Mouse (Mus musculus) MEL (cell line): ENCODE data around the gene Sox5. TPM values are rescaled to one million over a fixed set of nuclear protein-coding genes. Genes with fewer than 3 reads are reported as not detected.
A peak's percentile ranks its signal among the peaks of the same experiment; 100 is the strongest.

ENCODE experiments used
- DNase-seq: peaks from one replicate; pipeline ENCODE4 v3.0.0; 2011; ENCODE audit warnings: low read depth, low spot score
- H3K27ac ChIP-seq: 2 replicates; pipeline ENCODE4 v1.5.1; 2012; ENCODE audit warnings: low read depth, mild to moderate bottlenecking, control low read depth, low read length, moderate library complexity; ENCODE audit not compliant: control insufficient read depth
- H3K27me3 ChIP-seq, 2 experiments: fragments of 150-350 bp in 1 of 2; sonication (generic) in 1 of 2; 2 replicates each; pipeline ENCODE4 v1.6.1; 2012; ENCODE audit warnings: low read length in 2 of 2, mild to moderate bottlenecking in 2 of 2, improper control_type of control experiment in 1 of 2, moderate library complexity in 1 of 2; ENCODE audit not compliant: insufficient read depth in 2 of 2, control insufficient read depth in 1 of 2
- H3K36me3 ChIP-seq, 2 experiments: 2 replicates each; pipeline ENCODE4 v1.6.1; 2012 to 2014; ENCODE audit warnings: low read length in 2 of 2, improper control_type of control experiment in 1 of 2, inconsistent platforms in 1 of 2, mild to moderate bottlenecking in 1 of 2; ENCODE audit not compliant: insufficient read depth in 2 of 2, control insufficient read depth in 1 of 2
- H3K4me1 ChIP-seq, 2 experiments: fragments of 150-350 bp in 1 of 2; sonication (generic) in 1 of 2; 2 replicates each; pipeline ENCODE4 v1.6.1; 2012; ENCODE audit warnings: low read length in 2 of 2, improper control_type of control experiment in 1 of 2, mild to moderate bottlenecking in 1 of 2; ENCODE audit not compliant: insufficient read depth in 2 of 2, control insufficient read depth in 1 of 2
- H3K4me3 ChIP-seq, 2 experiments: fragments of 150-350 bp in 1 of 2; sonication (generic) in 1 of 2; 2 replicates each; pipeline ENCODE4 v1.5.1; 2012; ENCODE audit warnings: low read depth in 2 of 2, low read length in 2 of 2, mild to moderate bottlenecking in 2 of 2, moderate library complexity in 2 of 2, control low read depth in 1 of 2, improper control_type of control experiment in 1 of 2; ENCODE audit not compliant: control insufficient read depth in 1 of 2, insufficient read depth in 1 of 2
- H3K79me2 ChIP-seq: 2 replicates; pipeline ENCODE4 v1.6.1; 2012; ENCODE audit warnings: mild to moderate bottlenecking, low read length, moderate library complexity; ENCODE audit not compliant: control insufficient read depth, poor library complexity, insufficient read depth
- H3K9ac ChIP-seq: 2 replicates; pipeline ENCODE4 v1.6.1; 2012; ENCODE audit warnings: low read depth, mild to moderate bottlenecking, control low read depth, low read length, moderate library complexity; ENCODE audit not compliant: control insufficient read depth, poor library complexity, severe bottlenecking
- H3K9me3 ChIP-seq: fragments of 150-350 bp; sonication (generic); replicated peaks from 2 replicates; pipeline ENCODE4 v1.6.1; 2012; ENCODE audit warnings: mild to moderate bottlenecking, low read length, improper control_type of control experiment, moderate library complexity; ENCODE audit not compliant: insufficient read depth
- BHLHE40 ChIP-seq: IDR thresholded peaks from 2 replicates; pipeline ENCODE4 v1.6.1; 2012; ENCODE audit warnings: low read depth, mild to moderate bottlenecking, inconsistent platforms, low read length, improper control_type of control experiment, borderline replicate concordance
- CHD1 ChIP-seq: IDR thresholded peaks from 2 replicates; pipeline ENCODE4 v1.6.1; 2012; ENCODE audit warnings: low read depth, mild to moderate bottlenecking, inconsistent platforms, low read length, improper control_type of control experiment
- CHD2 ChIP-seq: IDR thresholded peaks from 2 replicates; pipeline ENCODE4 v1.6.1; 2011; ENCODE audit warnings: low read length, improper control_type of control experiment
- EP300 ChIP-seq, 2 experiments: IDR thresholded peaks; 2 replicates each; pipeline ENCODE4 v1.6.1; 2011; ENCODE audit warnings: improper control_type of control experiment in 2 of 2, low read length in 2 of 2, low read depth in 1 of 2, mild to moderate bottlenecking in 1 of 2
- ETS1 ChIP-seq: IDR thresholded peaks from 2 replicates; pipeline ENCODE4 v1.6.1; 2012; ENCODE audit warnings: low read depth, mild to moderate bottlenecking, inconsistent platforms, low read length, improper control_type of control experiment, moderate library complexity
- MAX ChIP-seq: IDR thresholded peaks from 2 replicates; pipeline ENCODE4 v1.6.1; 2011; ENCODE audit warnings: low read length, improper control_type of control experiment
- MYC ChIP-seq: IDR thresholded peaks from 2 replicates; pipeline ENCODE4 v1.6.1; 2011; ENCODE audit warnings: low read depth, mild to moderate bottlenecking, low read length, improper control_type of control experiment, moderate library complexity
- NELFE ChIP-seq: IDR thresholded peaks from 2 replicates; pipeline ENCODE4 v1.6.1; 2011; ENCODE audit warnings: low read depth, low read length, improper control_type of control experiment
- NRF1 ChIP-seq: IDR thresholded peaks from 2 replicates; pipeline ENCODE4 v1.6.1; 2014; ENCODE audit warnings: low read depth, mild to moderate bottlenecking, inconsistent platforms, low read length, improper control_type of control experiment, moderate library complexity; ENCODE audit not compliant: poor library complexity, insufficient read depth, severe bottlenecking
- POLR2AphosphoS2 ChIP-seq: IDR thresholded peaks from 2 replicates; pipeline ENCODE4 v1.6.1; 2011; ENCODE audit warnings: low read length, improper control_type of control experiment
- POLR2AphosphoS5 ChIP-seq: IDR thresholded peaks from 2 replicates; pipeline ENCODE4 v1.6.1; 2012; ENCODE audit warnings: low read depth, borderline replicate concordance, mild to moderate bottlenecking, inconsistent platforms, low read length, moderate library complexity, mixed read lengths
- SIN3A ChIP-seq: IDR thresholded peaks from 2 replicates; pipeline ENCODE4 v1.6.1; 2012; ENCODE audit warnings: low read length, improper control_type of control experiment, inconsistent platforms
- SMC3 ChIP-seq: IDR thresholded peaks from 2 replicates; pipeline ENCODE4 v1.6.1; 2011; ENCODE audit warnings: low read depth, low read length, improper control_type of control experiment
- TAL1 ChIP-seq: IDR thresholded peaks from 2 replicates; pipeline ENCODE4 v1.6.1; 2012; ENCODE audit warnings: mild to moderate bottlenecking, inconsistent platforms, low read length, moderate library complexity, mixed read lengths
- TBP ChIP-seq: IDR thresholded peaks from 2 replicates; pipeline ENCODE4 v1.8.0; 2011; ENCODE audit warnings: low read depth, low read length, improper control_type of control experiment
- USF2 ChIP-seq, 2 experiments: IDR thresholded peaks; 2 replicates each; pipeline ENCODE4 v1.6.1; 2011 to 2012; ENCODE audit warnings: improper control_type of control experiment in 2 of 2, low read length in 2 of 2, borderline replicate concordance in 1 of 2, inconsistent platforms in 1 of 2, low read depth in 1 of 2, mild to moderate bottlenecking in 1 of 2; ENCODE audit not compliant: insufficient read depth in 1 of 2
- ZC3H11A ChIP-seq: IDR thresholded peaks from 2 replicates; pipeline ENCODE4 v1.6.1; 2012; ENCODE audit warnings: low read depth, mild to moderate bottlenecking, inconsistent platforms, low read length, improper control_type of control experiment
- ZKSCAN1 ChIP-seq: IDR thresholded peaks from 2 replicates; pipeline ENCODE4 v1.6.1; 2012; ENCODE audit warnings: low read depth, mild to moderate bottlenecking, inconsistent platforms, low read length, improper control_type of control experiment, moderate library complexity
- ZMIZ1 ChIP-seq: IDR thresholded peaks from 2 replicates; pipeline ENCODE4 v1.6.1; 2012; ENCODE audit warnings: low read depth, mild to moderate bottlenecking, inconsistent platforms, low read length, improper control_type of control experiment, moderate library complexity
- ZNF384 ChIP-seq: IDR thresholded peaks from 2 replicates; pipeline ENCODE4 v1.6.1; 2012; ENCODE audit warnings: low read depth, mild to moderate bottlenecking, inconsistent platforms, low read length, improper control_type of control experiment
- polyA plus RNA-seq, 2 experiments: library from polyadenylated mRNA; stranded (reverse) in 1 of 2; unstranded in 1 of 2; fragments of >175 nt in 1 of 2; fragments of >200 nt in 1 of 2; gene quantifications; 2 replicates each; pipeline versions ENCODE4 v1.2.1 to v1.2.4; 2012; ENCODE audit warnings: low replicate concordance in 2 of 2, low read depth in 1 of 2; ENCODE audit not compliant: insufficient read length in 2 of 2, insufficient read depth in 1 of 2, missing spikeins in 1 of 2
- total RNA-seq: library from RNA; depleted of rRNA; stranded (reverse); fragments of 300-350 nt; gene quantifications from 2 replicates; pipeline ENCODE4 v1.2.3, GENCODE M21; 2012

Gene Sox5
- total and polyA plus RNA-seq, 3 experiments = 0.19 to 3.0 TPM; not detected in 1

DNA sequence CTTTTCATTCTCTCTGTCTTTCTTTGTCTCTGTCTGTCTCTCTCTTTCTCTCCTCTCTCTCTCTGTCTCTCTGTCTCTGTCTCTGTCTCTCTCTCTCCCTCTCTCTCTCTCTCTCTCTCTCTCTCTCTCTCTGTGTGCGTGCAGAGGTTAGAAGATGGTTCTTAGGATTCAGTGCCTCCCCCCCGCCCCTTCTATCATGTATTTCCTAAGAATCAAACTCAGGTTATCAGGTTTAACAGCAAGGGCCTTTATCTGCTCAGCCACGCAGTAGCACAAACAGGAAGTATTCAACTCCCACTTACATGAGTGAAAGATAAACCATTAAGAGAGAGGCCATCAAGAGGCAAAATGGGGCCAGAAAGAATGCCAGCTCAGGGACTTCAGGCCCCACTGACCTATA is 913.0 kb downstream of the Sox5 start (continued):
- TF ChIP-seq SIN3A (peak; percentile 61; the same call in 1 of the 2 replicates), CHD1 (peak; percentile 78; the same call in 1 of the 2 replicates), NELFE (no peak), MAX (no peak), TBP (no peak), ZNF384 (0 out of 2 replicates have a peak, but pooled peaks have one; percentile 22), CHD2 (peak; percentile 24; the same call in 1 of the 2 replicates), NRF1 (no peak), ZMIZ1 (peak; percentile 63; the same call in 1 of the 2 replicates), ZC3H11A (no peak), MYC (no peak), SMC3 (no peak), TAL1 (peak; percentile 77), BHLHE40 (peak; percentile 76), POLR2AphosphoS2 (no peak), POLR2AphosphoS5 (no peak)

DNA sequence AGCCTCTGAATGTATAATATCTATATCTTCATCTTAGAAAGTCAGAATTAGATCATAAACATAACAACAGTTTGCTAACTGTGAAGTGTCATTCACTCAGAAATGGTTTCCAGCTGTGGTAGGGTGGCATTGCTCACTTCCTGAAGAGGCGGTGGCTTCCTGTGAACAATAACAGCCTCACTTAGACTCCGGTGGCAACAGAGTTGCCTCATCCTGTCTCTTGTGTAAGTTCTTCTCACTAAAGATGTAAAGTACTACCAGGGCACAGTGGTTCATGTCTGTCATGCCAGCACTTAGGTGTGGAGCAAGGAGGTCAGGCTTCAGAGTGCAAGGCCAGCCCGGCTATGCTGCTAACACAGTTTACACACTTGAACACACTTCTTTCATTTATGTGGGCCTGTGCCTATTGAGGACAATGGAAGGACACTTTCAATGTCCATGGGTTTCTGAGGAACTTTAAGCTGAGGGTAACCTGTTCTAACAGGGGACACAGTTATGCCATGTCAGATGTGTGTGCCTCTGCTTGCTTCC is 913.6 kb downstream of the Sox5 start:
- TF ChIP-seq ZKSCAN1 (no peak), EP300 (IDR thresholded peaks at IDR 0.05; ENCODE audit: low read depth in 1 of 2, low read length in 2 of 2) (0 out of 4 replicates have a peak, but pooled peaks of 1 of the 2 experiments have one; percentile 17), USF2 (IDR thresholded peaks at IDR 0.05; ENCODE audit: borderline replicate concordance in 1 of 2, insufficient read depth in 1 of 2, low read depth in 1 of 2, low read length in 2 of 2) (no peak), MAX (no peak), ETS1 (0 out of 2 replicates have a peak, but pooled peaks have one; percentile 34)
- H3K4me1 ChIP-seq = peaks cover 32 to 41% of the 10 kb centered on the region in 2 experiments
- no peak overlapping the region for H3K4me3 ChIP-seq
- peaks cover 2% of the 10 kb centered on the region; the same call in 1 of the 2 replicates for H3K79me2 ChIP-seq
- H3K36me3 ChIP-seq = peaks cover 2 to 40% of the 10 kb centered on the region in 2 experiments; a peak in 3 of 4 replicates
- peak overlapping the region; percentile 47 for H3K9ac ChIP-seq
- H3K27me3 ChIP-seq = no peaks in the 10 kb centered on the region
- peak; percentile 61 for DNase-seq
- peak overlapping the region; percentile 93 for H3K27ac ChIP-seq
- no peaks in the 10 kb centered on the region for H3K9me3 ChIP-seq
